Mouse (Mus musculus) myocyte (in vitro differentiated cells): ENCODE results near the gene Cd5.

ENCODE experiments used
- E2F4 ChIP-seq: IDR thresholded peaks from one replicate; pipeline ENCODE4 v1.6.1; 2011; ENCODE audit warnings: mild to moderate bottlenecking, control low read depth, moderate library complexity; ENCODE audit not compliant: insufficient read depth
- MAX ChIP-seq: IDR thresholded peaks from one replicate; pipeline ENCODE4 v1.6.1; 2011; ENCODE audit warnings: low read depth, mild to moderate bottlenecking, control low read depth
- MYOD1 ChIP-seq, 3 experiments: IDR thresholded peaks; one replicate each; pipeline ENCODE4 v1.6.1; 2011; ENCODE audit warnings: control low read depth in 2 of 3, low read depth in 2 of 3, mild to moderate bottlenecking in 2 of 3, moderate library complexity in 1 of 3; ENCODE audit not compliant: insufficient read length in 2 of 3, control insufficient read depth in 1 of 3
- POLR2A ChIP-seq: IDR thresholded peaks from one replicate; pipeline ENCODE4 v1.6.1; 2011; ENCODE audit warnings: low read depth, mild to moderate bottlenecking, control low read depth, moderate library complexity; ENCODE audit not compliant: insufficient read length
- POLR2AphosphoS2 ChIP-seq: IDR thresholded peaks from one replicate; pipeline ENCODE4 v1.6.1; 2011; ENCODE audit warnings: low read depth, control low read depth; ENCODE audit not compliant: insufficient read length
- SRF ChIP-seq: IDR thresholded peaks from one replicate; pipeline ENCODE4 v1.6.1; 2011; ENCODE audit warnings: low read depth; ENCODE audit not compliant: control insufficient read depth, insufficient read length
- TCF12 ChIP-seq: IDR thresholded peaks from one replicate; pipeline ENCODE4 v1.6.1; 2011; ENCODE audit warnings: mild to moderate bottlenecking, control low read depth; ENCODE audit not compliant: poor library complexity, insufficient read depth, severe bottlenecking

DNA sequence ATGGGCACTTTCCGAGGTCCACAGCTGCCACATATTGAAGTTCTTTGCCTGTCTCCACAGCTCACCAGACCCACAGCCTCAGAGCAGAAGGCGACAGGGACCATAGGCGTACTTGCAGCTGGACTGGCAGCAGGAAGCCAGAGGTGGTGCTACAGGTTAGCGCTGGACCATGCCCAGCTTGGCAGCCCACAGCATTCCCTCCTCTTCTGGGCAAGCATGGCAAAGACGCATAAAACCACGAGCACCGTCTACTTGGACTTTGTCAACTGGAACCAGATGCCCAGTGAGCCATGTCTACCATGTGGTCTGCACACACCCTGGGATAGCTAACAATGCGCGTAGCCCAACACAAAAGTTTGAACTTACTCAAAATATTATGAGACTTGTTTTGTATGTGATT is 53.7 kb downstream of the Cd5 start:
- no peak for TF ChIP-seq E2F4
- no peak for TF ChIP-seq POLR2A
- no peak for TF ChIP-seq MYOD1 (IDR thresholded peaks at IDR 0.05; ENCODE audit: control insufficient read depth in 1 of 3, insufficient read length in 2 of 3, low read depth in 2 of 3)
- no peak for TF ChIP-seq TCF12
- no peak for TF ChIP-seq POLR2AphosphoS2
- TF ChIP-seq SRF: no peak
- no peak for TF ChIP-seq MAX
